Mouse (Mus musculus) c-Kit-positive CD71-negative TER-119-negative erythroid progenitor cells, embryonic 14.5 days (primary cell): ENCODE results near the gene Ubr3.
A peak's percentile ranks its signal among the peaks of the same experiment; 100 is the strongest.
"Not testable (repeated sequence)": the region's sequence is repeated elsewhere in the genome, so short reads cannot be mapped to it uniquely, and the experiment has no call there.

Source experiments
- DNase-seq: peaks from one replicate; pipeline ENCODE4 v3.0.0-alpha.2; 2013; ENCODE audit warnings: low read depth

Gene Ubr3

DNA sequence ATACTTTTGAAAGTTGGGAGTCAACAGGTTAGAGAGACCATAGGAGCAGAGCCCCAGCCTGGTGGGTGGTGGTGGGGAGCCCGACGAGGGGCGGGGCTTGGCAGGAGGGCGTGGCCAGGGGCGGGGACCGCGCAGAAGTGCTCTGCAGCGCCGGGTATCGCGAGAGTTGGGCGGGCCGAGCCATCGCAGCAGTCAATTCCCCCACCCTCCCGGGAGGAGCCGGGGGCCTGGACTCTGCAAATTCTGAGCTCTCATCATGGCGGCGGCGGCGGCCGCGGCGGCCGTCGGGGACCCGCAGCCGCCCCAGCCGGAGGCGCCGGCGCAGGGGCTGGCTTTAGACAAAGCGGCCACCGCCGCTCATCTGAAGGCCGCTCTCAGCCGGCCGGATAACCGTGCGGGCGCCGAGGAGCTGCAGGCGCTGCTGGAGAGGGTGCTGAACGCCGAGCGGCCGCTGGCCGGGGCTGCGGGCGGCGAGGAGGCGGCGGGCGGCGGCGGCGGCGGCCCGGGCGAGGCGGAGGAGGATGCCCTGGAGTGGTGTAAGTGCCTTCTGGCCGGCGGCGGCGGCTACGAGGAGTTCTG is at the start of gene Ubr3:
Gene Ubr3, plus strand, starts transcription at position 208 of the 579 bp plus-strand sequence.
- peak; percentile 90 for DNase-seq

DNA sequence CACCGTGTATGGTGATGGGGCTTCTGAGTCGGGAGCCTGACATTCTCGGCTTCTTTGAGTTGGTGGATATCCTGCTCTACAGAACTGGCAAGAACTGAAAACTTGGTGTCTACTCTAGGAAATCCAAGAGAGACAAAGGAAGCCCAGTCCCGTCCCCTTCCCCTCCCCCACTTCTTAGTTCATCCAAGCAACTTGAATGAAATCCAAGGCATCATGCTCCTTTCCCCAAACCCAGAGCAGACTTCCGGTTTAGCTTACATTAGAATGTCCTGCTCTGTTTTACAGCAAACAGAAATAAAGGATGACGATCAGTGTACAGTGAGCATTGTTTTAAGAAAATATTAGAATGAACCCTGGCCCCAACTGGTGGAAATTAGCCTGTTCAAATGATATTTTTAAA is 47.8 kb upstream of the Ubr3 start:
- no peak for DNase-seq

DNA sequence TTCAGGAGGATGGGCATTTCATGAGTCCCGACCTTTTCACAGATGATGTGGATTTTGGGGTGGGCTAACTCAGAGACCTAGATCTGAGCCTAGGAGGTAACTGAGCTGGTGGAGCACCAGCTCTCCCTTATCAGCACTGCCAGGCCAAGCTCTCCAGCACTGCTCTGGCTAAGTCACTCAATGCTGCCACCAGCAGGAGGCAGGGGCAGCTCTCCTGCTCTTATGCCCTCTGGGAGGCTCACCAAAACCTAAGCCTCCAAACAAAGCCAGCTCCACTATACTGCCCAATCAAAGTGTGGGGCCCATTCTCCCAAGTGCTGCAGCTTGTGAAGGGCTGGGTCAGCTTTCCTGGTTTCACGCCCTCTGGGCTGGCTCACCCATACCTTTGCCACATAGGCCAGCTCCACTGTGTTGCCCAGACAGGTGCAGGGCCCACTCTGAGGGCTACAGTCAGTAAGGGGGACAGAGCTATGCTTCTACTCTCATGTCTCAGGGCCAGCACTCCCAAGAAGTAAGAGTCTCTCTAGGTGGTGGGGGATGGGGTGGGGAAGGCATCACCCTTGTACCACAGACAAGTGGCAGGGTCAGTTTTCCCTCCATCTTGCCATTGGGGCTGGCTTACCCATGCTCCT is 45.5 kb upstream of the Ubr3 start:
- no peak for DNase-seq

DNA sequence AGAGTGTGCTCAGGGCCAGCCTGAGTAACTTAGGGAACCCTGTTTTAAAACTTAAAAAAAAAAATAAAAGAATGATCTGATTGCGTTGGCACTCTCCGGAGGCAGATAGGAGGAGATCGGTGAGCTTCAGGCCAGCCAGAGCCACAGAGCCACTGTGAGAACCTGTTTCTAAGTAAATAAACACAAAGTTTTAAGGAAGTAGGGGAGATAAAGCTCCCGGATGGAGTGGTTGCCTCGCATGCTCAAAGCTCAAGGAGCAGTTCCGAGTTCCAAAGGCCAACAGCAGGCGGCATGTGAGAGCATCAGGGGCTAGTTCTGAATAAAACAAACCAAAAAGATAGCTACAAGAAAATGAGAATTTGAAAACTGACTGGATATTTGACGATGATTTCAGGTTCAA is 40.7 kb upstream of the Ubr3 start:
- peak; percentile 52 for DNase-seq

DNA sequence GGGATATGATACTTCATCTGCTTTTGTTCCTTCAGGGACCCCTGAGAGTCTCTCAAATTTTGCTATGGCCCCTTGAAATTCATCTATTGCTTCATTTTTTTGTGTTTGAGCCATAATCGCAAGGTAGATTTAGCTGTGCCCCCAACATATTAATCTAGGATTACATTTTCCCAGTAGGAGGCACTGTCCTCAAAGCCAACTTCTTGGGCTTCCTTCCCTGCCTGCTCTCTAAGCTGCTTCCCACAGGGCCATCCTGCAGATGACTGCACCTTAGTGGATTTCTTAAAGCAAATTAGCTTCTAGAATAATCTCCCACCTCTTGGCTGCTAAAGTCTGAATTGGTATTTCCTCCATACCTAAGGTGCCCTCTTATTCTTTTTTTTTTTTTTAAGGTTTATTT is 39.2 kb upstream of the Ubr3 start:
- DNase-seq, result no peak

DNA sequence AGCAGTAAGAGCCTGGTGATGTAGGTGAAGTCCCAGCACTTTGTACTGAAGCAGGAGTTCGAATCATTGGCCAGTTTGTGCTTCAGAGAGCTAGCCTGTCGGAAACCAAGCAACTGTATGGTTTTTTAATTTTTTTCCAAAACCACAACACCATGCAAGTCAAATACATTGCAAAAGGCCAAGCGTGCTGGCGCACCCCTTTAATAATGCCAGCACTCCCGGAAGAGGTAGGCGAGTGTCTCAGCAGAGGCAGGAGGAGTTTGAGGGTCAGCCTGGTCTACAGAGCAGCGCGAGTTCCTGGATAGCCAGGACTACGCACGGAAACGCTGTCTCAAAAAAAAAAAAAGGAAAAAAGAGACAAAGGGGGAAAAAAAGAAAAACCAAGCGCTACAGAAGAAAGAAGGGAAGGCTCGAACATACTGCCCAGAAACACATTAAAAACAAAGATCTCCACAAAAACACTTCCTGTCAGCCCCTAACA is 36.0 kb upstream of the Ubr3 start:
- no peak for DNase-seq

DNA sequence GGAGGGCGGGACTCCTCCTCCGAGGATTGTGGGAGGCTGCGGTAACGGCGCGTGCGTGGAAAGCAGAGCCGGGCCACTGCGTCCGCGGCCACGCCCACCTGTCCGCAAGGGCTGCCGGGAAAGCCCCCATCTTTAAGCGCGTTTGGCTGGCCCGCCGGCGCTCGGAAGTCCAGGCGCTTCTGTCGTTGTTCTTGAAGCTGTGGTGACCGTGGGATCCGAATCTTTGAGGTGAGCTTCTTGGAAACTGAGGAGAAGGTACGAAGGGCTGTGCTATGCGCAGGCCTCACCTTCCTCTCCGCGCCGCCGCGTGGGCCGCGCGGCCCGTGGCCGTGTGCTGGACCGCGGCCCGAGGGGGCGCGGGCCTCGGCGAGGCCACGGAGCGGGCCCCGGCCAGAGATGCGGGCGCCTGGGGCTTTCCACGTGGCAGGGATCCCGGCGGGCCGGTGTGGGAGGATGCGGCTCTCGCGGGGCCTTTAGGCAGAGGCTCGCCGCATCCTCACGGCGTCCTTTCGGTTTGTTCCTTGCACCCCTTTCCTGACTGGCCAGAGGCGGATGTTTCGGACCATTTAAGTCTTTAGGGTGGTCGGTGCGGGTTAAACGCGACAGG is 35.5 kb upstream of the Ubr3 start, which contains the start of gene Ssb:
Gene Ssb, plus strand, starts transcription at position 78 of the 607 bp plus-strand sequence.
- peak; percentile 86 for DNase-seq

DNA sequence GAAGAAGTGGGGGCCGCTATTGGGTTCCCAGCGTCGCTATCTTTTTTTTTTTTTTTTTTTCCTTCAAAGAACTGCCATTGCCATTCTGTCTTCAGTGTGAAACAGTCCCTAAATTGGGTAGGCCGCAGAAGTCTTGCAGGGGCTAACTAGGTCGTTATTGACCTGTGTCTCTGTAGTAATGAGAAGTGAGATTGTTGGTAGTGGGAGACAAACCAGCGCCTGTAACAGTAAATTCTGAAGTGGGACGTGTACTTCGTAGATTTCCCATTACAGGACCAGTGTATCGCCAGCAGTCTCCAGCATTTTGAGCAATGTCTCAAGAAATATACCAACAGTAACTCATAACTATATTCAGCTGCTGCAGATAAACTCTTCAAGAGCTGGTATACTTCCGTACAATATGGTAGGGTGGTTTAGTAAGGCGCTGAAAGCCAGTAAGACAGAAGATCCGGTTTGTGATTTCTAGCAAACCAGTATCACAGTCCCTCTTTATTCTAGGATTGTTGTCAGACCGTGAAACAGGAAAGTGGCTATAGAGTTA is 34.9 kb upstream of the Ubr3 start:
- no peak for DNase-seq

DNA sequence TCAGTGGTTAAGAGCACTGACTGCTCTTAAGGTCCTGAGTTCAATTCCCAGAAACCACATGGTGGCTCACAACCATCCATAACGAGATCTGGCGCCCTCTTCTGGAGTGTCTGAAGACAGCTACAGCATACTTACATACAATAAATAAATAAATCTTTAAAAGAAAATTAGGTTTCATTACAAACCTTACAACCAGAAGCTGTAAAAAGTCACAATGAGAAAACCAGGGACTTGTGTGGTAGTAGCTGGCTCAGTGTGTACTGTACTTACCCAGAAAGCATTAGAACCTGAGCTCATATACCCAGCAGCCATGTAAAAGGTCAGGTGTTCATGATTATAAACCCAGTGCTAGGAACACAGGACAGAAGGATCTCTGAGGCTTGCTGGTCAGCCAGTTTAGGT is 13.1 kb upstream of the Ubr3 start:
- DNase-seq, result no peak

DNA sequence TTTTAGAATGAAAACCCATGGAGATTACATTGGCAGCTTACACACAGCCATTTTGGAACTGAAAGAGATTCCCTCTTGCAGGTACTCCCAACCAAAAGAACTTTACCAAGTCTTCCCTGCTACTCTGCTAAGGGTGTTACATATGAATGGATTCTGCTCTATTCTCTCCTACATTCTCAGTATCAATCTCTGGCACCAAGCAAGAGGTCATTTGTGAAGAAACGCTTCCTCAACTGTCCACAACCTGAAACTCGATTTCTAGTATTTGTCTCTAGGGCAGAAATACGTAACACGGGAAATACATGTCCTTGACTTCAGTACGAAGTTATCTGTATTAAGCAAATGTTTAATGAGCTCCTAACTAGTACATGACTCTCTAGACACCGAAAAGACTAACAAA is 12.5 kb upstream of the Ubr3 start:
- DNase-seq, result no peak

DNA sequence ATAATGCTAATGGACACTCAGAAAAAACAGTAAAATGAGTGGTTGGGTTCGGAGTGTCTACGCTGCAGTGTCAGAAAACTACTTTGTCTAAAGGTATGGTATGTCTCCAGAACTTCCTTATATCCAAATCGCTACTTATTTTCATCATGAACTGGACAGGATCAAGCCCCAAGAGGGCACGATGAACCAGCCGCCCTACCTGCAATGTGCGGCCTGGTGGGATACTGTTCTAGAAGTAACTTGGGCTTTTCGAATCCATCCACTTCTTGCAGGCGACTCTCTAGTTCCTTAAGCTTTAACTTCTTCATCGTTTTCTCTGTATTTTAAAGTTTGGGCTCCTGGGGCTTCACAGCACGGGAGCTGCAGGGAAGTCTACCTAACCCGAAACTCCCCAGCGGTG is 12.0 kb upstream of the Ubr3 start:
- no peak for DNase-seq

DNA sequence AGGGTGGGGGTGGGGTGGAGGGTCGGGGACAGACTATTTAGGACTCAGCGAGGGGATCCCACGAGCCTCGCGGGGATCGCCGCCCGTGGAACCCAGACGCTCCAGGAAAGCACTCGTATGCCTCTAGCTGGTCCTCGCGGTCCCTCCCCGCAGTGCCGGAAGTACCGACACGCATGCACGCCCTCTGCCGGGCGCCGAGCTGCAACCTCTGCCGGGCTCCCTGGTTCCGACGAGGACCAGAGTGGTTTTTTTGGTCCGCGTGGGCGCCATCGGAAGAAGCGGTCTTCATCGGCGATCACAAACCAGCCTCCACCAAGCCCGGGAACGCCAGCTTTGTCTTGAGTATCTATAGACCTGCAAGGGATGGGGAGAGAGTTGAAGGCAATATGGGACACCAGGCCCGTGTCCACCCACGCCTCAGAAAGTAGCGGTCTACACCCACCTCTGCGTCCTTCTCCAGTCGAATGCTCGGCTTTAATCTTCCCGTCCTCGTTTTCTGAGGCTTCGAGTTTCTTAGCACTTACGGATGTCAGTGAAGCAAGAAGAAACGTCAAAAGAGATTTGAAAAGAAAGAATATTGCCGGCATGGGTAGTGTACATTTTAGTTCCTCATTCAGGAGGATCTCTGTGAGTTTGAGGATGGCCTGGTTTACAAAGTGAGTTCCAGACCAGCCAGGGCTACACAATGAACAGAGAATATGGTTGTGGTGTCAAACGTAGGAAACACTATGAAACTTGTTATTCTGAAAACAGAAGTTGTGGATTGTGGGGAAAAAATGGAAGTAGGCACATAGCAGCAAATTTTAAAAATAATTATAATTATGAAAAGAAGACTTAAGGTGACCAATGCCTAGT is 11.4 kb upstream of the Ubr3 start, which contains the start of gene Mettl5:
Gene Mettl5, minus strand, starts transcription at position 165 of the 855 bp plus-strand sequence.
- peak; percentile 83 for DNase-seq

DNA sequence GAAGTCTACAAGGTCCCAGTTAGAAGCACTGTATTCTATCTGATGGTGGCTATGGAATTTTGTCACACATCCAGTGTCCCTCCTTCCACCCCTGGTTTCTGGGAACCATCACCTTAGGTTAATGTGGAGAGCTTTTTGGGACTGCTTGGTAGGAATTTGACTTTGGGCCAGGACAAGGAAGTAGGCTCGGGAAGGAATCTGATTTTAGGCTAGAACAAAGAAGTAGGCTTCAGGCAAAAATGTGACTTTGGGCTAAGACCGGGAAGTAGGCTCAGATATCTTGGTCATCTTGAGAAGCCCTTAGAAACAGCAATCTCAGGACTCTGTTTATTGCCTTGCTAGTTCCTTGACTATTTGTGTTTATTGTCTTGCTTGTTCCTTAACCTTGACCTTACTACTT is 8.1 kb upstream of the Ubr3 start:
- no peak for DNase-seq

DNA sequence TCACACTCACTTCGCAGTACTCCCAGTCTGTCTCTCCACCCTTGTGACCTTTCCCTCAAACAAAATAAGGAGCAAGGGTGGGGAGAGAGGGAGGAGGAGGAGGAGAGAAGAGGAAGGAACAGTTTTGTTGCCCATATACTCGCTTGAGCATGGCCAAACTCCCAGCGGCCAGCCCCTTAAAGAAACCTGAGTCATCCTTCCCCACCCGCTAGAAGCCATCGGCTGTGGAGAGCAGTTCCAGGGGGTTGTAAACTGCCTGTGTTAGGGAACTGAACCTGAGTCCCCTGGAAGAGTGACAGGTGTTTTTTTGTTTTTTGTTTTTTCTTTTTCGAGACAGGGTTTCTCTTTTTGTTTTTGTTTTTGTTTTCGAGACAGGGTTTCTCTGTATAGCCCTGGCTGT is 6.2 kb upstream of the Ubr3 start:
- no peak for DNase-seq

DNA sequence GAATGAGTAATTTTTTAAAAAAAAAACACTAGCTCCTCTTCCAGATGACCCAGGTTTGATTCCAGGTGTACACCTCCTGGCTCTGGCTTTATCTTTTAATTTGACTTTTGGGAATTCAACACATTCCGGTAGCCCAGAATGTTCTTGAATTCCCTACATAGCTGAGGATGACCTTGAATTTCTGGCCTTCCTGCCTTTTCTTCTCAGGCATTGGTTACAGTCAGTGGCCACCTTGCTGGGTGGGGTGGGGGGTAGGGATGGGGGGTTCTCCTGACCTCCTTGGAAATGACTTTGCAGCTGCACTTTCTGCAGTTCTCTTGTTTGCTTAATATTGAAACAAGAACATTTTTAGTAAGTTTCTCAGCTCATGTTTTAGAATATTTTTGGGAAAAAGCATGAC is 3.9 kb upstream of the Ubr3 start:
- no peak for DNase-seq

DNA sequence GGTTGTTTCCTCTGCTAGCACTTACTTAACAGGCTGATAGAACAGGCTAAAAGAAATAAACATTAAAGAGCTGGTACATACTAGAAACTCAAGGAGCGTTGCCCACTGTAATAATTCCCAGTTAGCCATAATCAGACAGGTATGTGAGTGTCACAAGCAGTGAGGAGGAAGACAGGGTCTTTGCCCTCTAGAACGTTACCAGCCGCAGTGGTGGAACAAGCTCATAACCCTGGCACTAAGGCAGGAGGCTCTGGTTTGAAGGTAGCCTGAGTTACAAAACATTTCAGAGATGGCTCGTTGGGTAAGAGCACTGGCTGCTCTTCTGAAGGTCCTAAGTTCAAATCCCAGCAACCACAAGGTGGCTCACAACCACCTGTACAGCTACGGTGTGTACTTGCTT is 3.2 kb upstream of the Ubr3 start:
- DNase-seq, result no peak

DNA sequence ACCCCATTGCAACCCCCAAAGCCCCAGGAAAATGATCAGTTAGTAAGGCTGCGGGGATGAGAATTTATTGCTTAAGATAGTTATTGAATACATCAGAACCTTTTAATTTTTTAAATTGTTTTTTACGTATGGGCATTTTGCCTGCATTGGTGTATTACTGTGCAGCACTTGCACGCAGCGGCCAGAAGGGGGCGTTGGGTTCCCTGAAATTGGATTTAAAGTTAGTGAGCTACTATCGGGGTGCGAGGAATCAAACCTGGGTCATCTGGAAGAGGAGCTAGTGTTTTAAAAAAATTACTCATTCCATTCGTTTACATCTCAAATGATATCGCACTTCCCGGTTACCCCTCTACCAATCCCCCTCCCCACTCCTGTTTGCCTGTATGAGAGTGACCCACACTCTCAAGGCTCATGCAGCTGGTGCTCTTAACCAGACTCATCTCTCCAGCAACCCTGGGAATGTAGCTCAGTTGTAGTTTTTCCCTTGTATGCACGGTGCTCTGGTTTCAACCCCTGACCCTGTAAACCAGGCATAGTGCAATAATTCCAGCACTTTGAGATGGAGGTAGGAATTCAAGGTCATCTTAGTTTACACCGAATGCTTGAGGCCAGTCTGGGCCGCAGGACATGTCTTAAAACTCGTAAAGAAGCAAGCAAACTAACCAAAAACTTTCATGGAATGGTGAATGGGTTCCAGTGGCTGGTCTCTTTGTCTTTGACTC is 1.4 kb upstream of the Ubr3 start:
- DNase-seq, result no peak

DNA sequence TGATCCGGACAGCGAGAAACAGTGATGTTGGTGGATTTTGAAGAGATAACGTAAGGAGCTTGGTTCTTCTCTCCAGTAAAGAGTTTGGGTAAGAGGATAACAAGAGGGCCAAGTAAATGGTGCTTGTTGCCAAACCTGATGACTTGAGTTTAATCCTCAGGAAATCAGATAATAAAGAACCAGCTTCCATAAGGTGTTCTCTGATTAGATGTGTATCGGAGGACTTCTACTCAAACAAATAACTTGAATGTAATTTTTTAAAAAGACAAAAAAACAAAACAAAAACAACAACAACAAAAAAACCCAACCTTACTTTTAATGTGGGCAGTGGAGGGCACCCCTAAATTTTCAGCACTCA is 843 bp upstream of the Ubr3 start:
- no peak for DNase-seq

DNA sequence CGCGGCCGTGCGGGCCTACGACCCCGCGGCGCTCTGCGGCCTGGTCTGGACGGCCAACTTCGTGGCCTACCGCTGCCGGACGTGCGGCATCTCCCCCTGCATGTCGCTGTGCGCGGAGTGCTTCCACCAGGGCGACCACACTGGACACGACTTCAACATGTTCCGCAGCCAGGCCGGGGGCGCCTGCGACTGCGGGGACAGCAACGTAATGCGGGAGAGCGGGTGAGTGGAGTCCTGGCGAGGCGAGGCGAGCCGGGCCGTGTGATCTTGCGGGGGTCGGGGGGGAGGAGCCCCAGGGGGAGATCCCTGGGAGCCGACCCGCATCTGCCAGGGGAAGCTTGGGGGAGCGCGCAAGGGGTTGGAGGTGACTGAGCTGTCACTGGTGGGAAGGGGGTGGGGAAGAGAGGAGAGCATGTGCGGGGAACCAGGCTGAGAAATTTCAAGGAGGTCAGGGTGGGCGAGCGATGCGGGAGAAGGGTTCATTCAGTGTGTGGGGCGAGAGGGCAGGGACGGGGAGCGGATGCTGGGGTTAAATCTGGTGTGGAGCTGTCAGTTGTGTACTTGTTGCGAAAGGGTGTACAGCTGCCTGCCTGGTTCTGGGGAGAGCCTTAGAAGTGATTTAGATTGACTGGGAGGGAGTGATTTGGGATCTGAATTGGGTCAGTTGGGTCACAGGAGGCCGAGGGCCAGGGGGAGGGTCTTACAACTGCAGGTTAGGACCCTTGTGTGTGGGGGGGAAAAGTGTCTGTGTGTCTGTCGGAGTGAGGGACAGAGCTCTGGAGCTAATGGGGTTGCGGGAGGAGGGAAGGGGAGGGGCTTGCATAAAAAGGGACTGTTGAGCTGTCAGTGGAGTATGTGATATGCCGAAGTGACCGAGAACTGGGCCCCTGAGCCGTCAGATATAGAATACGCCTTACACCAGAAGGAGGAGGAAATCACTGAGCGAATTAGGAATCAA is 851 bp downstream of the Ubr3 start:
- peak; percentile 52 for DNase-seq

DNA sequence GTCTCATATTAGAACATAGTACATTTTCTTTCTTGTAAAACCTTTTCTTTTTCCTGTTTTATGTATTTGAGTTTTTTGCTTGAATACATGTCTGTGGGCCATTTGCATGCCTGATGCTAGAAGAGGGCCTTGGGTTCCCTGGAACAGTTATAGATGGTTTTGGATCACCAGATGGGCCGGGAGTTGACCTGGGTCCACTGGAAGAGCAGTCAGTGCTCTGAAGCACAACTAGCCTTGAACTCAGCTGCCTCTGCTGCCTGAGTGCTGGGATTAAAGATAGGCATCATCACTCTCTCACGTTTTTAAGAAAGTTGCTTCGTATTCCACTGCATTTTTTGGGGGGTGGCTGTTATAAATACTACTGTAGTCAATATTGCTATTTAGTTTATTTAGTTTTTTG is 6.5 kb downstream of the Ubr3 start:
- no peak for DNase-seq

DNA sequence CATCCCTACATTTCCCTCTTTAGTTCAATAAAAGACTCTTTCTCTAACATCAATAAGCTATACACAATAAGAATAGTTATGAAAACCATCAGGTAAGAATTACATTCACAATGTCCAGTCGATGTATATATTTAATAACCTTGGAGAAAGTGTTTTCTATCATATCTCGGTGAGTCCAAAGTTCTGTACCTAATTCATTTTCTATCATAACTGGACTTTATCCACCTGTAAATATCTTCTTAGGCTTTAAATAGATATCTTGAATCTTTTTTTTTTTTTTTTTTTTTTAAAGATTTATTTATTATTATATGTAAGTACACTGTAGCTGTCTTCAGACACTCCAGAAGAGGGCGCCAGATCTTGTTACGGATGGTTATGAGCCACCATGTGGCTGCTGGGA is 10.3 kb downstream of the Ubr3 start:
- DNase-seq, result not testable (repeated sequence)
